Mouse (Mus musculus) embryonic facial prominence, embryonic 11.5 days (tissue): ENCODE measurements at regions not wholly inside any gene's neighbourhood (a gene's known extent, or its start where the extent isn't known, plus 50 kb on each side); places are given as distances from the start of the nearest gene placed in this dataset.

ENCODE experiments used
- ATAC-seq: fragments of 200-750 bp; cut with Nextera tagmentation; replicated peaks from 2 replicates; pipeline ENCODE4 v1.8.0; 2017; ENCODE audit warnings: low read depth; ENCODE audit not compliant: insufficient number of reproducible peaks, low FRiP score, low TSS enrichment
- DNase-seq: peaks from one replicate; pipeline ENCODE4 v3.0.0-alpha.2; 2015; ENCODE audit warnings: low spot score
- H3K27ac ChIP-seq: fragments of 300-500 bp; sonication (generic); replicated peaks from 2 replicates; pipeline ENCODE4 v1.5.1; 2014; ENCODE audit warnings: mild to moderate bottlenecking, low read depth, low read length, control low read depth
- H3K27me3 ChIP-seq: fragments of 300-500 bp; sonication (generic); 2 replicates; pipeline ENCODE4 v1.6.1; 2014; ENCODE audit warnings: mild to moderate bottlenecking, low read length, moderate library complexity, mixed read lengths; ENCODE audit not compliant: control insufficient read depth, insufficient read depth
- H3K36me3 ChIP-seq: fragments of 300-500 bp; sonication (generic); replicated peaks from 2 replicates; pipeline ENCODE4 v1.6.1; 2014; ENCODE audit warnings: low read depth, mild to moderate bottlenecking, low read length, moderate library complexity, mixed read lengths; ENCODE audit not compliant: control insufficient read depth, insufficient read depth
- H3K4me1 ChIP-seq: fragments of 300-500 bp; sonication (generic); 2 replicates; pipeline ENCODE4 v1.6.1; 2014; ENCODE audit warnings: low read length, mixed read lengths; ENCODE audit not compliant: control insufficient read depth, insufficient read depth
- H3K4me2 ChIP-seq: fragments of 300-500 bp; sonication (generic); 2 replicates; pipeline ENCODE4 v1.6.1; 2014; ENCODE audit warnings: low read depth, mild to moderate bottlenecking, control low read depth, low read length, moderate library complexity
- H3K4me3 ChIP-seq: fragments of 300-500 bp; sonication (generic); 2 replicates; pipeline ENCODE4 v1.5.1; 2014; ENCODE audit warnings: low read depth, low read length, control low read depth
- H3K9ac ChIP-seq: fragments of 300-500 bp; sonication (generic); replicated peaks from 2 replicates; pipeline ENCODE4 v1.6.1; 2014; ENCODE audit warnings: mild to moderate bottlenecking, control low read depth, low read length
- H3K9me3 ChIP-seq: fragments of 300-500 bp; sonication (generic); replicated peaks from 2 replicates; pipeline ENCODE4 v1.6.1; 2016; ENCODE audit warnings: mild to moderate bottlenecking, low read length, inconsistent platforms, mixed read lengths; ENCODE audit not compliant: control insufficient read depth
- WGBS: fragments of 180-500 bp; shearing (Covaris S2); extraction: QIAGEN DNeasy Blood & Tissue Kit; methylation state at CpG from one replicate; pipeline ENCODE4 v1.1.7; 2014; 5-methylcytosine and 5-hydroxymethylcytosine counted together

DNA sequence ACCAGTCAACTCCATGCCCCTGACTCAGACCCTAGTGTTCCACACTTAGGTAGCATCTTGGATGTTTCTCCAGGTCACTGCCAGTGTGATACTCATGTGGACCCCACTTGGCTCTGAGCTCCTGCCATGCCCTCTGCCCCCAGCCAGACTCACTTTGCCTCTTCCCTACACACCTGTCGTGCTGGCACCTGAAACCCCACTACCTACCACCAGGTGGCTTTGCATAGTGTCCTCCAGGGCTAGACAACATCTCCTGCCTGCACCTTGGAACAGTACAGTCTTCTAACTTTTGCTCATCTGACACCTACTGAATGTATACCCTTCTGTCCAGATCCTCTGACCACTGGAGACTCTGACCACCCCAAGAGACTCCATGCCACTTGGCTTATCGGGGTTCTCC, 80.6 kb downstream of the Fam53a start:
- Histone ChIP-seq H3K9me3 (no peaks in the 10 kb centered on the region), H3K27ac (no peak overlapping the region), H3K36me3 (no peaks in the 10 kb centered on the region), H3K4me1 (no peaks in the 10 kb centered on the region), H3K4me3 (no peak overlapping the region), H3K4me2 (no peak overlapping the region), H3K27me3 (no peaks in the 10 kb centered on the region), H3K9ac (no peak overlapping the region)
- DNase-seq (no peak), ATAC-seq (no peak)
- 80% methylated on average over 2 of the region's 2 CpGs for WGBS

- Histone ChIP-seq H3K9me3 (no peaks in the 10 kb centered on the region), H3K4me2 (no peak overlapping the region), H3K4me3 (no peak overlapping the region), H3K4me1 (no peaks in the 10 kb centered on the region), H3K36me3 (no peaks in the 10 kb centered on the region), H3K9ac (no peak overlapping the region), H3K27me3 (peaks cover 18% of the 10 kb centered on the region), H3K27ac (no peak overlapping the region)
- peak; percentile 73 for DNase-seq
- ATAC-seq = peak; percentile 37; the same call in 1 of the 2 replicates
- 19% methylated on average over 5 of the region's 5 CpGs for WGBS
Observed at GRCm38 (mm10) chr5:33543372-33543771, 86.1 kb downstream of the Fam53a start.

- Histone ChIP-seq H3K36me3 (no peaks in the 10 kb centered on the region), H3K4me2 (no peak overlapping the region), H3K4me1 (no peaks in the 10 kb centered on the region), H3K9me3 (no peaks in the 10 kb centered on the region), H3K27me3 (peaks cover 18% of the 10 kb centered on the region), H3K27ac (no peak overlapping the region), H3K9ac (no peak overlapping the region), H3K4me3 (no peak overlapping the region)
- 71% methylated on average over 3 of the region's 3 CpGs for WGBS
- DNase-seq (no peak), ATAC-seq (no peak)
Observed at GRCm38 (mm10) chr5:33542643-33543042, 86.8 kb downstream of the Fam53a start.

- Histone ChIP-seq H3K4me1 (no peaks in the 10 kb centered on the region), H3K4me3 (no peak overlapping the region), H3K9ac (no peak overlapping the region), H3K9me3 (no peaks in the 10 kb centered on the region), H3K36me3 (no peaks in the 10 kb centered on the region), H3K27me3 (peaks cover 18% of the 10 kb centered on the region), H3K27ac (no peak overlapping the region), H3K4me2 (no peak overlapping the region)
- ATAC-seq (no peak), DNase-seq (peak; percentile 55)
- WGBS = 54% methylated on average over 11 of the region's 11 CpGs
Observed at GRCm38 (mm10) chr5:33542000-33542554, 87.4 kb downstream of the Fam53a start.

DNA sequence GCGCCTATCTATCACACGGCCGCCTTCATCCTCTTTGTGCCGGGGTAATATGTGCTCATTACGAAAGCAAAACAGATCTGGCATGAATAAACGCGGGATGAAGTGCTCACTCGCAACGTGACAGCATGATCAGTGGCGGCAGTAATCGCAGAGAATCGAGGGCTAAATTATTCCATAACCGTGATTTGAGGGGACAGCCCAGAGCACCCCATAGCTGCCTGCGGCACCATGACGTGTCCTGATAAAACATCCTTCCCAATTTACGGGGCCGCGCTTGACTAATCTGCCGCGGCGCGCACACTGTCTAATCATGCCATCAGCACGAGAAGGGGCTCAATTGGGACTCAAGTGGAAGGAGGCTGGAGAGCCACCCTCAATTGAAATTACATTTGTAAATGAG, 89.2 kb downstream of the Fam53a start:
- Histone ChIP-seq H3K9ac (no peak overlapping the region), H3K9me3 (no peaks in the 10 kb centered on the region), H3K4me1 (no peaks in the 10 kb centered on the region), H3K27ac (no peak overlapping the region), H3K36me3 (no peaks in the 10 kb centered on the region), H3K27me3 (peaks cover 18% of the 10 kb centered on the region), H3K4me2 (no peak overlapping the region), H3K4me3 (no peak overlapping the region)
- DNase-seq = no peak
- no peak for ATAC-seq
- 43% methylated on average over 23 of the region's 23 CpGs for WGBS

DNA sequence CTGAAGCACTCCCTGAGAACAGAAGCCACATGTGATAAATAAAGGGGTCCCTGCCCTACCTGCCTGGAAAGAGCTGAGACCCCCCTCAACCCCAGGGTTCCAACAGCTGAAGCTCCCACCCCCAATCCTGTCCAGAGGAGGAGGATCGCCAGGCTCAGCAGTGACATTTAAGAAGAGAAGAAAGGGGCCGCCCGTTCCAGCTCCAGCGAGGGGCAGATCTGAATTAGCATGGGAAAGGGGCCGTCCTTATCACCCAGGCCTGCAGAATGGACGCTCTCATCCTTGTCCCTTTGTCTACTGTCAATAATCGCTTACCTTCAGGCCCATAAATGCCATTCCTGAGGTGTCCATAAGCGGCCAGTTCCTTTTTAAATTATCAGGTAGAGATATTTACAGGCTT, 92.0 kb downstream of the Fam53a start:
- H3K4me1 ChIP-seq = peaks cover 3% of the 10 kb centered on the region; the same call in 1 of the 2 replicates
- H3K27ac ChIP-seq = no peak overlapping the region
- H3K4me3 ChIP-seq = no peak overlapping the region
- no peak overlapping the region for H3K9ac ChIP-seq
- 18% methylated on average over 8 of the region's 8 CpGs for whole genome bisulfite sequencing
- H3K4me2 ChIP-seq = no peak overlapping the region
- no peaks in the 10 kb centered on the region for H3K36me3 ChIP-seq
- ATAC-seq = no peak
- H3K9me3 ChIP-seq = no peaks in the 10 kb centered on the region
- no peak for DNase-seq
- H3K27me3 ChIP-seq = peaks cover 29% of the 10 kb centered on the region

DNA sequence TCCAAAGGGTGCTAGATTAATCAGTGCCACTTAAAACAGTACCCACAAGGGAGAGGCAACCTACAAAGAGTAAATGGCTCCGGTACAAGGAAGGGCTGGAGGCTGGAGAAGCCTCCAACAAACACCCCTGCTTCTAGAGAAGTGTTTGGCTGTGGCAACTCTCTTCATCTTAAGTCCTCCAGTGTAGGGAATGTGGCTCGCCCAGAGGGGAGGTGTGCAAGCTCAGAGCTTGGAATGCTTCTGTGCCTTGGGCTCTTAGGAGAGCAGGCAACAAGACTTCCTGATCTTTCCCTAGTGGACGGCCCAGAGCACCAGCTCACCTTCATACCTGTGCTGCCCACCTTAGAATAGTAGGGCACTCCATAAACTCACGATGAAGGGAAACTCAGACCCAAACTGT, 92.4 kb downstream of the Fam53a start:
- Histone ChIP-seq H3K9me3 (no peaks in the 10 kb centered on the region), H3K27ac (no peak overlapping the region), H3K27me3 (peaks cover 29% of the 10 kb centered on the region), H3K4me1 (peaks cover 3% of the 10 kb centered on the region; the same call in 1 of the 2 replicates), H3K4me2 (no peak overlapping the region), H3K4me3 (no peak overlapping the region), H3K36me3 (no peaks in the 10 kb centered on the region), H3K9ac (no peak overlapping the region)
- no peak for DNase-seq
- ATAC-seq = no peak
- whole genome bisulfite sequencing = 58% methylated on average over 4 of the region's 4 CpGs

- no peak overlapping the region for H3K27ac ChIP-seq
- no peak overlapping the region for H3K4me3 ChIP-seq
- H3K4me1 ChIP-seq = peaks cover 3% of the 10 kb centered on the region; the same call in 1 of the 2 replicates
- ATAC-seq (no peak), DNase-seq (no peak)
- no peak overlapping the region for H3K4me2 ChIP-seq
- H3K9me3 ChIP-seq = no peaks in the 10 kb centered on the region
- no peak overlapping the region for H3K9ac ChIP-seq
- no peaks in the 10 kb centered on the region for H3K36me3 ChIP-seq
- WGBS = 72% methylated on average over 4 of the region's 4 CpGs
- H3K27me3 ChIP-seq = peaks cover 29% of the 10 kb centered on the region
Observed at GRCm38 (mm10) chr5:33536261-33536660, 93.2 kb downstream of the Fam53a start.
